Mouse (Mus musculus): ENCODE results near the gene Ttc7.

- TF ChIP-seq CTCF (IDR thresholded peaks at IDR 0.05; ENCODE audit: low read depth) (no peak), EP300 (IDR thresholded peaks at IDR 0.05; ENCODE audit: low read depth) (no peak)
Observed at GRCm38 (mm10) chr17:87326987-87327386, 44.3 kb downstream of the Ttc7 start.
